Mouse (Mus musculus) megakaryocyte, embryonic 14.5 days (primary cell): ENCODE data around the gene Galnt6. TPM values are rescaled to one million over a fixed set of nuclear protein-coding genes. Genes with fewer than 3 reads are reported as not detected.

Experiments
- H3K27me3 ChIP-seq: replicated peaks from 2 replicates; pipeline ENCODE3; 2012; ENCODE audit warnings: inconsistent platforms
- H3K36me3 ChIP-seq: replicated peaks from 2 replicates; pipeline ENCODE3; 2012; ENCODE audit warnings: low read length, inconsistent platforms, mixed read lengths
- H3K4me1 ChIP-seq: 2 replicates; pipeline ENCODE4 v1.6.1; 2012; ENCODE audit warnings: inconsistent platforms
- H3K4me3 ChIP-seq: replicated peaks from 2 replicates; pipeline ENCODE3; 2012; ENCODE audit warnings: moderate library complexity, mild to moderate bottlenecking, inconsistent platforms
- H3K9me3 ChIP-seq: 2 replicates; pipeline ENCODE4 v1.6.1; 2012; ENCODE audit warnings: inconsistent platforms
- FLI1 ChIP-seq: IDR thresholded peaks from 2 replicates; pipeline ENCODE4 v1.6.1; 2012; ENCODE audit warnings: low read length, inconsistent platforms, mixed read lengths
- GATA1 ChIP-seq: IDR thresholded peaks from 3 replicates; pipeline ENCODE4 v1.6.1; 2012; ENCODE audit warnings: mixed read lengths, low read length, inconsistent platforms, borderline replicate concordance
- polyA plus RNA-seq: library from polyadenylated mRNA; stranded (reverse); fragments of >175 nt; gene quantifications from 2 replicates; pipeline ENCODE4 v1.2.3, GENCODE M21; 2012; ENCODE audit warnings: low replicate concordance; ENCODE audit not compliant: insufficient read depth

Gene Galnt6
- polyA plus RNA-seq, 1 experiment = 2.3 TPM

- TF ChIP-seq FLI1 (no peak), GATA1 (no peak)
- Histone ChIP-seq H3K9me3 (no peaks in the 10 kb centered on the region), H3K36me3 (peaks cover 49% of the 10 kb centered on the region), H3K27me3 (peaks cover 75% of the 10 kb centered on the region), H3K4me3 (no peak overlapping the region), H3K4me1 (peaks cover 45% of the 10 kb centered on the region)
These were observed 34.8 kb downstream of the Galnt6 start for GRCm38 (mm10) chr15:100694406-100694805.

GRCm38 (mm10) chr15:100691990-100692389 lies 37.2 kb downstream of the Galnt6 start:
- Histone ChIP-seq H3K4me1 (peaks cover 61% of the 10 kb centered on the region), H3K36me3 (peaks cover 37% of the 10 kb centered on the region), H3K27me3 (peaks cover 57% of the 10 kb centered on the region), H3K4me3 (no peak overlapping the region), H3K9me3 (no peaks in the 10 kb centered on the region)
- TF ChIP-seq FLI1 (no peak), GATA1 (no peak)

- TF ChIP-seq FLI1 (no peak), GATA1 (no peak)
These were observed 41.7 kb downstream of the Galnt6 start, which contains the start of gene Cela1 for GRCm38 (mm10) chr15:100687430-100687971. Gene Cela1, minus strand, starts transcription at chr15:100687921.

GRCm38 (mm10) chr15:100686989-100687388 lies 42.2 kb downstream of the Galnt6 start:
- TF ChIP-seq FLI1 = no peak
- peak overlapping the region; percentile 87 for H3K4me3 ChIP-seq
- H3K9me3 ChIP-seq = no peaks in the 10 kb centered on the region
- peaks cover 14% of the 10 kb centered on the region for H3K27me3 ChIP-seq
- peaks cover 18% of the 10 kb centered on the region for H3K36me3 ChIP-seq
- peaks cover 69% of the 10 kb centered on the region for H3K4me1 ChIP-seq

More at GRCm38 (mm10) chr15:100687430-100687971, 41.7 kb downstream of the Galnt6 start, which contains the start of gene Cela1:
- H3K4me3 ChIP-seq = peak within 1 kb of the TSS; percentile 87
- H3K4me1 ChIP-seq = peaks cover 70% of the 10 kb centered on the region
- H3K9me3 ChIP-seq = no peaks in the 10 kb centered on the region
- H3K36me3 ChIP-seq = peaks cover 19% of the 10 kb centered on the region
- peaks cover 19% of the 10 kb centered on the region for H3K27me3 ChIP-seq

GRCm38 (mm10) chr15:100686434-100686833 lies 42.7 kb downstream of the Galnt6 start:
- Histone ChIP-seq H3K36me3 (peaks cover 15% of the 10 kb centered on the region), H3K4me1 (peaks cover 71% of the 10 kb centered on the region), H3K4me3 (peak overlapping the region; percentile 88), H3K27me3 (peaks cover 9% of the 10 kb centered on the region), H3K9me3 (no peaks in the 10 kb centered on the region)
- TF ChIP-seq GATA1 = no peak
- no peak for TF ChIP-seq FLI1

- Histone ChIP-seq H3K9me3 (no peaks in the 10 kb centered on the region), H3K36me3 (peaks cover 20% of the 10 kb centered on the region), H3K4me3 (peak overlapping the region; percentile 88), H3K27me3 (peaks cover 7% of the 10 kb centered on the region), H3K4me1 (peaks cover 76% of the 10 kb centered on the region)
- TF ChIP-seq FLI1 = no peak
- no peak for TF ChIP-seq GATA1
These were observed 43.3 kb downstream of the Galnt6 start for GRCm38 (mm10) chr15:100685849-100686248.

GRCm38 (mm10) chr15:100685255-100685654 lies 43.9 kb downstream of the Galnt6 start:
- H3K36me3 ChIP-seq = peaks cover 24% of the 10 kb centered on the region
- TF ChIP-seq FLI1 (no peak), GATA1 (no peak)
- peak overlapping the region; percentile 26 for H3K4me3 ChIP-seq
- H3K9me3 ChIP-seq = no peaks in the 10 kb centered on the region
- H3K27me3 ChIP-seq = peaks cover 7% of the 10 kb centered on the region
- H3K4me1 ChIP-seq = peaks cover 82% of the 10 kb centered on the region

- Histone ChIP-seq H3K36me3 (peaks cover 32% of the 10 kb centered on the region), H3K27me3 (peaks cover 7% of the 10 kb centered on the region), H3K4me1 (peaks cover 90% of the 10 kb centered on the region), H3K4me3 (no peak overlapping the region), H3K9me3 (no peaks in the 10 kb centered on the region)
- TF ChIP-seq FLI1 = no peak
- TF ChIP-seq GATA1 = no peak
These were observed 44.7 kb downstream of the Galnt6 start for GRCm38 (mm10) chr15:100684450-100684849.

GRCm38 (mm10) chr15:100683041-100683440 lies 46.1 kb downstream of the Galnt6 start:
- Histone ChIP-seq H3K36me3 (peaks cover 46% of the 10 kb centered on the region), H3K27me3 (no peaks in the 10 kb centered on the region), H3K4me3 (peak overlapping the region; percentile 18), H3K9me3 (0 out of 2 replicates have a peak, but pooled peaks cover 4% of the 10 kb centered on the region), H3K4me1 (peaks cover 92% of the 10 kb centered on the region)
- no peak for TF ChIP-seq FLI1
- no peak for TF ChIP-seq GATA1

- Histone ChIP-seq H3K36me3 (peaks cover 56% of the 10 kb centered on the region), H3K4me3 (no peak overlapping the region), H3K9me3 (0 out of 2 replicates have a peak, but pooled peaks cover 4% of the 10 kb centered on the region), H3K27me3 (no peaks in the 10 kb centered on the region), H3K4me1 (peaks cover 90% of the 10 kb centered on the region)
- TF ChIP-seq FLI1 = no peak
These were observed 47.4 kb downstream of the Galnt6 start for GRCm38 (mm10) chr15:100681770-100682169.

GRCm38 (mm10) chr15:100680381-100680780 lies 48.8 kb downstream of the Galnt6 start:
- TF ChIP-seq GATA1 = no peak
- TF ChIP-seq FLI1 = no peak
- peaks cover 56% of the 10 kb centered on the region for H3K36me3 ChIP-seq
- H3K27me3 ChIP-seq = no peaks in the 10 kb centered on the region
- peak overlapping the region; percentile 73 for H3K4me3 ChIP-seq
- 0 out of 2 replicates have a peak, but pooled peaks cover 4% of the 10 kb centered on the region for H3K9me3 ChIP-seq
- peaks cover 89% of the 10 kb centered on the region for H3K4me1 ChIP-seq
